Mouse (Mus musculus): ENCODE measurements around the gene Acyp2. TPM values are rescaled to one million over a fixed set of nuclear protein-coding genes. Genes with fewer than 3 reads are reported as not detected.

Gene Acyp2
- polyA plus RNA-seq, 1 experiment from 2014 or later = 40.0 TPM

GRCm38 (mm10) chr11:30609247-30609646, 40.1 kb downstream of the Acyp2 start:
- Histone ChIP-seq H3K9me3 (ENCODE audit: control insufficient read depth, low read length) (no peaks in the 10 kb centered on the region), H3K4me1 (ENCODE audit: control insufficient read depth, insufficient read depth, low read length) (no peaks in the 10 kb centered on the region), H3K27me3 (ENCODE audit: control insufficient read depth, insufficient read depth, low read length) (no peaks in the 10 kb centered on the region), H3K4me3 (ENCODE audit: low read depth, low read length) (no peak overlapping the region), H3K4me2 (ENCODE audit: low read depth, low read length) (no peak overlapping the region), H3K9ac (replicated peaks; ENCODE audit: low read depth, low read length) (no peak overlapping the region), H3K36me3 (ENCODE audit: control insufficient read depth, insufficient read depth, low read length) (no peaks in the 10 kb centered on the region), H3K27ac (ENCODE audit: low read depth, low read length) (no peak overlapping the region)
- WGBS = 100% methylated on average over 1 of the region's 1 CpGs
- no peak for ATAC-seq (ENCODE audit: low read depth)

GRCm38 (mm10) chr11:30607587-30608518, 41.5 kb downstream of the Acyp2 start:
- no peaks in the 10 kb centered on the region for H3K9me3 ChIP-seq (ENCODE audit: control insufficient read depth, low read length)
- H3K4me3 ChIP-seq (ENCODE audit: low read depth, low read length) = no peak overlapping the region
- H3K27ac ChIP-seq (ENCODE audit: low read depth, low read length) = no peak overlapping the region
- H3K4me1 ChIP-seq (ENCODE audit: control insufficient read depth, insufficient read depth, low read length) = no peaks in the 10 kb centered on the region
- no peak overlapping the region for H3K4me2 ChIP-seq (ENCODE audit: low read depth, low read length)
- H3K27me3 ChIP-seq (ENCODE audit: control insufficient read depth, insufficient read depth, low read length) = no peaks in the 10 kb centered on the region
- no peaks in the 10 kb centered on the region for H3K36me3 ChIP-seq (ENCODE audit: control insufficient read depth, insufficient read depth, low read length)
- no peak overlapping the region for H3K9ac ChIP-seq (replicated peaks; ENCODE audit: low read depth, low read length)
- WGBS = 78% methylated on average over 3 of the region's 3 CpGs
- no peak for ATAC-seq (ENCODE audit: low read depth)

DNA sequence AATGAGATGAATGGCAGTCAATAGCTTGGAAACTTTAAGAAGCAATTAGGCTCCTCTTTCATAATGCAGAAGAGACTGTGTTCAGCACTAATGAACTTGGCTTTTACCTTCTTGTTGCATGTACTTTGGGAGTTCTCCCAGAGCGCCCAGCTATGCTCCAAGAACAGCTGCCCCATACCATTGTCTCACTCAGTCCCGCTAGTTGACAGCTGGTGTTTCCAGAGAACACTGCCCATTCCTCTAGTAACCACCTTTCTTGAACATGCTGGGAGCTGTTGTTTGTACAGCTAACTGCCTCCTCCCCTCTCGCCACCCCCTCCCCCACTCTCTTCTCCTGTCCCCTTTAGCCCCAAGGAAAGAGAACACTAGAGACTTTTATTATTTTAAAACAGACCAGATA, 52.1 kb downstream of the Acyp2 start:
- WGBS = 65% methylated on average over 3 of the region's 3 CpGs
- H3K4me1 ChIP-seq (ENCODE audit: control insufficient read depth, insufficient read depth, low read length) = no peaks in the 10 kb centered on the region
- H3K27ac ChIP-seq (ENCODE audit: low read depth, low read length) = no peak overlapping the region
- ATAC-seq (ENCODE audit: low read depth) = no peak
- no peak overlapping the region for H3K4me3 ChIP-seq (ENCODE audit: low read depth, low read length)
- H3K27me3 ChIP-seq (ENCODE audit: control insufficient read depth, insufficient read depth, low read length) = no peaks in the 10 kb centered on the region
- no peaks in the 10 kb centered on the region for H3K9me3 ChIP-seq (ENCODE audit: control insufficient read depth, low read length)
- H3K36me3 ChIP-seq (ENCODE audit: control insufficient read depth, insufficient read depth, low read length) = no peaks in the 10 kb centered on the region
- H3K9ac ChIP-seq (replicated peaks; ENCODE audit: low read depth, low read length) = no peak overlapping the region
- H3K4me2 ChIP-seq (ENCODE audit: low read depth, low read length) = no peak overlapping the region

GRCm38 (mm10) chr11:30580008-30580407, 69.4 kb downstream of the Acyp2 start:
- ATAC-seq (ENCODE audit: low read depth) = no peak
- no peaks in the 10 kb centered on the region for H3K9me3 ChIP-seq (ENCODE audit: control insufficient read depth, low read length)
- no peaks in the 10 kb centered on the region for H3K36me3 ChIP-seq (ENCODE audit: control insufficient read depth, insufficient read depth, low read length)
- no peak overlapping the region for H3K9ac ChIP-seq (replicated peaks; ENCODE audit: low read depth, low read length)
- H3K27ac ChIP-seq (ENCODE audit: low read depth, low read length) = no peak overlapping the region
- no peak overlapping the region for H3K4me3 ChIP-seq (ENCODE audit: low read depth, low read length)
- no peak overlapping the region for H3K4me2 ChIP-seq (ENCODE audit: low read depth, low read length)
- WGBS = 89% methylated on average over 2 of the region's 2 CpGs
- H3K4me1 ChIP-seq (ENCODE audit: control insufficient read depth, insufficient read depth, low read length) = no peaks in the 10 kb centered on the region
- H3K27me3 ChIP-seq (ENCODE audit: control insufficient read depth, insufficient read depth, low read length) = no peaks in the 10 kb centered on the region

- Histone ChIP-seq H3K4me2 (ENCODE audit: low read depth, low read length) (no peak overlapping the region), H3K4me1 (ENCODE audit: control insufficient read depth, insufficient read depth, low read length) (no peaks in the 10 kb centered on the region), H3K27me3 (ENCODE audit: control insufficient read depth, insufficient read depth, low read length) (no peaks in the 10 kb centered on the region), H3K9me3 (ENCODE audit: control insufficient read depth, low read length) (no peaks in the 10 kb centered on the region), H3K9ac (replicated peaks; ENCODE audit: low read depth, low read length) (no peak overlapping the region), H3K4me3 (ENCODE audit: low read depth, low read length) (no peak overlapping the region), H3K27ac (ENCODE audit: low read depth, low read length) (no peak overlapping the region), H3K36me3 (ENCODE audit: control insufficient read depth, insufficient read depth, low read length) (no peaks in the 10 kb centered on the region)
- ATAC-seq (ENCODE audit: low read depth) = no peak
- 83% methylated on average over 2 of the region's 2 CpGs for WGBS
Observed at GRCm38 (mm10) chr11:30578931-30579330, 70.5 kb downstream of the Acyp2 start.

DNA sequence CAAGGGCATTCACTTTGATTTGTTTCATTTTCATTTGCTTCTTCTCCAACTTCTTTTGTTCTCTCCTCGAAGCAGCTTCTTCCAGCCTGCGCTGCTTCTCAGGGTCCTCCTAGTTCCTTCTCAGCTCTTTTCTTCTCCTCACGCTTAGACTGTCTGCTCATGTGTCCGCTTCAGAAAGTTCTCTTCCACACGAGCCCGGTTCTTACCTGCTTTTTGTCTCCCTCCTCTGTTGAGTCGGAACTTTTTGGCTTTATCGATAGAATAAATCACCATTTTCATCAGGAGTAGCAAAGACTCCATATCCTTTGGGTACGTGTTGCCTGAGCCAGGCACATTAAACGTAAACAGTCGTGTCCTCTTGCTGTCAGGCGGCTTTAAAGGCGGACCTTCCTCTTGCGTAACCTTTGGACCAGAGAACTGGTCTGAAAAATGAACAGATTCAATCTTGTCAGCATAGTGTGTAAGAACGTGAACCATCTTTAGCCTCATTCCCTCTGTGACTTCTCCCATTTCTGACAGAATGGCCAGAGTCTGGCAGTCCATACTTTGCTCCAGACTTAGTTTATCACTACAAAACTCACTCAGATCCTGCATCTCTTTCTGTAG, 76.5 kb downstream of the Acyp2 start:
- Histone ChIP-seq H3K9me3 (ENCODE audit: control insufficient read depth, low read length) (no peaks in the 10 kb centered on the region), H3K27me3 (ENCODE audit: control insufficient read depth, insufficient read depth, low read length) (no peaks in the 10 kb centered on the region), H3K4me2 (ENCODE audit: low read depth, low read length) (no peak overlapping the region), H3K9ac (replicated peaks; ENCODE audit: low read depth, low read length) (no peak overlapping the region), H3K4me1 (ENCODE audit: control insufficient read depth, insufficient read depth, low read length) (no peaks in the 10 kb centered on the region), H3K36me3 (ENCODE audit: control insufficient read depth, insufficient read depth, low read length) (no peaks in the 10 kb centered on the region), H3K27ac (ENCODE audit: low read depth, low read length) (no peak overlapping the region), H3K4me3 (ENCODE audit: low read depth, low read length) (no peak overlapping the region)
- no peak for ATAC-seq (ENCODE audit: low read depth)
- WGBS = 91% methylated on average over 15 of the region's 15 CpGs

GRCm38 (mm10) chr11:30570568-30570967, 78.8 kb downstream of the Acyp2 start:
- 95% methylated on average over 3 of the region's 3 CpGs for WGBS
- no peaks in the 10 kb centered on the region for H3K36me3 ChIP-seq (ENCODE audit: control insufficient read depth, insufficient read depth, low read length)
- no peak overlapping the region for H3K4me3 ChIP-seq (ENCODE audit: low read depth, low read length)
- no peak for ATAC-seq (ENCODE audit: low read depth)
- H3K4me1 ChIP-seq (ENCODE audit: control insufficient read depth, insufficient read depth, low read length) = no peaks in the 10 kb centered on the region
- no peak overlapping the region for H3K27ac ChIP-seq (ENCODE audit: low read depth, low read length)
- H3K4me2 ChIP-seq (ENCODE audit: low read depth, low read length) = no peak overlapping the region
- H3K27me3 ChIP-seq (ENCODE audit: control insufficient read depth, insufficient read depth, low read length) = no peaks in the 10 kb centered on the region
- no peaks in the 10 kb centered on the region for H3K9me3 ChIP-seq (ENCODE audit: control insufficient read depth, low read length)
- H3K9ac ChIP-seq (replicated peaks; ENCODE audit: low read depth, low read length) = no peak overlapping the region

GRCm38 (mm10) chr11:30560215-30560614, 89.2 kb downstream of the Acyp2 start:
- Histone ChIP-seq H3K9me3 (ENCODE audit: control insufficient read depth, low read length) (no peaks in the 10 kb centered on the region), H3K4me1 (ENCODE audit: control insufficient read depth, insufficient read depth, low read length) (no peaks in the 10 kb centered on the region), H3K36me3 (ENCODE audit: control insufficient read depth, insufficient read depth, low read length) (no peaks in the 10 kb centered on the region), H3K4me3 (ENCODE audit: low read depth, low read length) (no peak overlapping the region), H3K9ac (replicated peaks; ENCODE audit: low read depth, low read length) (no peak overlapping the region), H3K4me2 (ENCODE audit: low read depth, low read length) (no peak overlapping the region), H3K27ac (ENCODE audit: low read depth, low read length) (no peak overlapping the region), H3K27me3 (ENCODE audit: control insufficient read depth, insufficient read depth, low read length) (no peaks in the 10 kb centered on the region)
- ATAC-seq (ENCODE audit: low read depth) = no peak
- 81% methylated on average over 1 of the region's 1 CpGs for WGBS

DNA sequence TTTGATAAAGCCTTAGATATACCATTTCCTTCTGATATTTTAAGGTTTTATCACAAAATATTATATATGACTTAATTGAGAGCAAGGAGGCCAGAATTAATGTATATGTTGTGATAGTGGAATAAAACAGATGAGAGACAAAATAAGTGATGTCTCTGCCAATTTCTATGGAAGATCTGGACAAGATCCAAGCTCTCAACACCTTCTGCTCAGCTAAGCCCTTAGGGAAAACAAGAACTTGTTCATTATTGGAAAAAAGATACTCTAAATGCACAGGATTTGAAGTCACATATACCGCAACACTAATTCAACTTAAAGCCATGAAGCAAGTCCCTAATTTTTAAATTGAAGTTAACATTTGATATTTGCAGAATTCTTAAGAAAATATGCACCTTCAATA, 96.0 kb downstream of the Acyp2 start:
- H3K27ac ChIP-seq (ENCODE audit: low read depth, low read length) = no peak overlapping the region
- no peaks in the 10 kb centered on the region for H3K27me3 ChIP-seq (ENCODE audit: control insufficient read depth, insufficient read depth, low read length)
- 85% methylated on average over 1 of the region's 1 CpGs for WGBS
- ATAC-seq (ENCODE audit: low read depth) = no peak
- no peaks in the 10 kb centered on the region for H3K9me3 ChIP-seq (ENCODE audit: control insufficient read depth, low read length)
- no peaks in the 10 kb centered on the region for H3K4me1 ChIP-seq (ENCODE audit: control insufficient read depth, insufficient read depth, low read length)
- H3K36me3 ChIP-seq (ENCODE audit: control insufficient read depth, insufficient read depth, low read length) = no peaks in the 10 kb centered on the region
- H3K9ac ChIP-seq (replicated peaks; ENCODE audit: low read depth, low read length) = no peak overlapping the region
- H3K4me2 ChIP-seq (ENCODE audit: low read depth, low read length) = no peak overlapping the region
- H3K4me3 ChIP-seq (ENCODE audit: low read depth, low read length) = no peak overlapping the region
